Mouse (Mus musculus) hematopoietic stem cell, adult 5-6 weeks (primary cell): ENCODE measurements at regions not wholly inside any gene's neighbourhood (a gene's known extent, or its start where the extent isn't known, plus 50 kb on each side); places are given as distances from the start of the nearest gene placed in this dataset.

ENCODE experiments used
- ATAC-seq, 2 experiments: fragments of 125-278 bp in 1 of 2; replicated peaks in 1 of 2; 2 replicates each; pipeline ENCODE4 v1.8.0; 2016 to 2017; ENCODE audit warnings: inconsistent platforms in 2 of 2, mild to moderate bottlenecking in 2 of 2, moderate number of reproducible peaks in 2 of 2, low read depth in 1 of 2, moderate TSS enrichment in 1 of 2; ENCODE audit not compliant: low FRiP score in 2 of 2, poor library complexity in 2 of 2, severe bottlenecking in 2 of 2, insufficient read depth in 1 of 2, low TSS enrichment in 1 of 2

DNA sequence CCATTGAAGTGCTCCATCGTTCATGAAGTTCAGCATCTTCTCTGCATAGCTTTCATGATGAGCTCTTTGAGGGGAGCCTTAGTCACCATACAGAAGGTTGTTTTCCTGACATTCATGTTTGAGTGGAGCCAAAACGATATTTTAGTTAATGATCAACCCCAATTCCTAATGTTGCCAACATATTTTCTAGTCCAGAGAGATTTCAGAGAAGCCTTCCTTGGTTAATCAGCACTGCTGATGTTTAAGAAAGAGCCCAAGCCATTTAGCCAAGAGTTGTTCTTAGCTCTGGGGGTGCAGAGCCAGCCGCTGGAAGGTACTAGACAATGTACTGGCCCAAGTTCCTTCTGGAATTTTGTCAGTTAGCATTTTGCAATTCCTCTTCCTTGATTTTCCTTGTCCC is 153.8 kb downstream of the Slc30a10 start:
- ATAC-seq: no peak

DNA sequence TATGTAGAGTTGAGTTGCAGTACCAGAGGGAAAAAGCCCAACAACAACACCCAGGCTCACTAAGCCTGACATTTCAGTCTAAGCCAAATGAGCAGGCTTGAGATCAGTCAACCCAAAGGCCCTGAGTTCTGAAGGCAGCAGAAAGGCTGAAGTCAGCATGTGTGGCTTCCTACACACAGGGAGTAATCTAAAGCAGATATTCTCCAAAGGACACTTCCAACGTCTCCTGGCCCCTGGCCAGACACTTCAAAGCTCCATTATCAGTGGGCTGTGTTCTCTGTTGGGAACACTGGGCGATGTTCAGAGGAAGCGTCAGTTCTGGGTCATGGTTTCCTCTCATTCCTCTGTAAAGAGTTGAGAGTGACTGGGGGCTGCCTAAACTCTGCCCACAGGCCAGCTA is 155.9 kb downstream of the Slc30a10 start:
- ATAC-seq: no peak

DNA sequence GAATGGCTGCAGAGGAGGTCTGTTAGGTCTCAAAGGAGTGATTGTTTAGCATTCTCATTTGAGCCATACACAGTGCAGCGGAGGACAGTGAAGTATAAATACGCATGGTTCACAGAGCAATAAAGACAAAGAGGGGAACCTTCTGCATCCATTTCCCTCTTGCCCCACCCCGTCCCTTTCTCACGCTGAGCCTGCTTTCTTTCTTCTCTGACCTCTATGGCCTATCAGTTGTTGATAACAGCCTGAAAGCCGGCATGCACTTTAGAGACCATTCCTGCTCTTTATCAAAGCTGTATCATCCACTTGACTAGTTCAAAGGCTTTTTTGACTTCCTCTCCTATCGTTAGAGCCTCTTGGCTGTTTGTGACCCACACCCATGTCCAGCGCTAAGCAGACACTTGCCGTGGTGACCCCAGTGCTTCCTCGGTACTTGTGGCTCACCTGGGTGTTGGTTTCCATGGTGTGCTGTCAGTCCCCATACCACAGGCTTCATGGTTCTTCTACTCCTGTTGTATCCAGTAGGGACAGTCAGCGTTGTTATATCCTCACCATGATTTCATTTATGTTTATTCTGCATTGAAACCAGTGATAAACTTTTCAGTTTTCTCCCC is 161.3 kb downstream of the Slc30a10 start:
- no peak for ATAC-seq

DNA sequence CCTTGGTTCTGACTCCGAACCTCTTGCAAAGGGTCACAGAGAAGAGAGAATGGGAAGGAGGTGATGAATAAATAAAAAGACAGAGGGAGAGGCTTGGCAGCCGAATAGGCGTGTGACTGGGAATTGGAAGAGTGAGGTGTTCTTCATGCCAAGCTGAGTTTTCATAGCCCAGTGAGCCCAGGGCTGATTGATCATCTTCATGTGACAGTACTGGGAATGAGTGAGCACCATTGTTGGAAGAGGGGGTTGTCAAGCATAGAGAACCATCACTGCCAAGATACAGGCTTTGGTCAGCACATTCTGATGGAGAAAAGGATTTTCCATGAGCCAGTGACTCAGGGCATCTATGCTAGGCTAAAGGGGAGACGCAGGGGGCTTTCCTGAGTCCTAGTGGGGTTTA is 163.0 kb downstream of the Slc30a10 start:
- no peak for ATAC-seq

DNA sequence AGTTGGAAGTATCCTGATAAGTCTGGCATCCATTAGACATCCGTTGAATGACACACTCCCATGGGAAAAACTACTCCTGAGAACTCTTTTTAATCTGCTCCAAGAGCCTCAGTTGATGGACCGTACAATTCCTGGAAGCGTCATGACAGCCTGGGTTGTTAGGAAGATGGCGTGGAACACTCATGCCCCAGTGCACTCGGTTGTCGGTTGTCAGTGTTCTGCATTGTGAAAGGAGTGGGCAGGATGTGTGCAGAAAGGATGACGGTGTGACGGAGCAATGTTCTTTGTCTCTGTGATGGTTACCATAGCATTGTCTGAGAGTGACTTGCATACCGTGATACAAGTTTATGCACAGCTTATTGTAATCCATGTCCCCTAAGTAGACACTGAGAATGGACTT is 164.4 kb downstream of the Slc30a10 start:
- ATAC-seq: no peak

DNA sequence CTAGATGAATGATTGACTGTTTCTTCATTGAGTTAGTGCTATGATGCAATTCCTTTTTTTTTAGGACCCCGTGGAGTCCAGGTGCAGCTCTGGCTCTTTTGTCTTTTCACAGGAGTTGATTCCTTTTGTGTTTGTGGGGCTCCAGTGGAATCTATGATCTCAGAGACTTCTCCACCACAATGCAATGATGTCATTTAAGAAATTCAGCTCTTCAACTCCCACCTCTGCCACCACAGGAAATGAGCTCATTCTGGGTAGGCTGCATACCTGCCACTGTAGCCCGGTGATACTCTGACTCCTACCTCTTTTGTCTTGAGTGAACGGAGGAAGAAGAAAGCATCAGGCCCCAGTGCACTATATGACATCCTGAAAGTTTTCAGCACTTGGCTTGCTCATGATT is 173.8 kb downstream of the Slc30a10 start:
- no peak for ATAC-seq

DNA sequence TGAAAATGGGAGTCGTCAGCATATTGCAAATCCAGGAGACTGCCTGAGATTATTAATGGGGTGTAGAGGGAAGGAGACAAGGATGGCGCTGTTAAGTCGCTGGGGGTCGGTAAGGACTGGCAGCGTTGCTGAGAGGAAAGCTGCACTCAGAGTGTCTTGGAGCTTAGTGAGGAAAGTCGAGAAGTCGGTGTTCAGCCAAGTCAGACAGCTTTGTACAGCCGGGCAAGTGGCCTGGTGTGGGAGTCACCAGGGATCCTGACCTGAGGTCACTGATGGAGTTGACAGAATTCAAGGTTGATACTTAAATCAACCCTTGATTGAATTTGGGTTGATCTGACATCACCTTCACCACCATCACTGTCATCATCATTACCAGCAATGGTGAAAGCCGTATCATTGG is 175.3 kb downstream of the Slc30a10 start:
- ATAC-seq: no peak

DNA sequence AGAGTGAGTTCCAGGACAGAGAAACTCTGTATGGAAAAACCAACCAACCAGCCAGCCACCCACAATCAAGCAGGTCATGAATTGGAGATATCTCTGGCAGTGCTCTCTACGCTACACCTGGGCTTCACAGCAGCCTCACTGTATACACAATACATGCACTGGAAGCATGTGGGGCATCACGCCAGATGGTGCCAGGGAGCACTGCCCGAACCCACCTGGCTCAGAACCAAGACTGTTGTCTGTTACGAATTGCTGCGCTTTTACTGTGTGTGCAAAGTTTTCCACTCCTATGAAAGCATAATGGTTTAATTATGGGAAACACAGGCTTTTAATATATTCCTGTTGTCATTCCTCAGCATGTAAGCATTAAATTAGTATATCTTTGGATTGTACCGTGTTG is 184.0 kb downstream of the Slc30a10 start:
- ATAC-seq: no peak

DNA sequence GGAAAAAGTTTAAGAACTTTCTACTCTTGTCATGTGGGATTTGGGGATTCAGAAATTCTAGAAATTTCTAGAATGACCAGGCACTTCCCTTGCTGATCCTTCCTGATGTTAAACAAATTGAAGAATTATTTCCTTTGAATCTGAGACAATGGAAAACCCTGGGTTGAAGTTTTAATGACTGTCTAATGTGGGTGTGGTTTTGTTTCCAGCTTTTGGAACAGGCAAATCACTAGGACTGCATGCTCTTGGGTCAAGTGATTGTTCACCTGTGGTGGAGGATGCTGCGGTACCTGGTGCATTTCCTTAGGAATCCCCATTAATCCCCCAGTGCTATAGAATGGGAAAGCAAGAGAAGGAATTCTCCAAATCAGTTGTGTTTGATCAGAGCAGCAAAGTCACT is 184.8 kb downstream of the Slc30a10 start:
- no peak for ATAC-seq

DNA sequence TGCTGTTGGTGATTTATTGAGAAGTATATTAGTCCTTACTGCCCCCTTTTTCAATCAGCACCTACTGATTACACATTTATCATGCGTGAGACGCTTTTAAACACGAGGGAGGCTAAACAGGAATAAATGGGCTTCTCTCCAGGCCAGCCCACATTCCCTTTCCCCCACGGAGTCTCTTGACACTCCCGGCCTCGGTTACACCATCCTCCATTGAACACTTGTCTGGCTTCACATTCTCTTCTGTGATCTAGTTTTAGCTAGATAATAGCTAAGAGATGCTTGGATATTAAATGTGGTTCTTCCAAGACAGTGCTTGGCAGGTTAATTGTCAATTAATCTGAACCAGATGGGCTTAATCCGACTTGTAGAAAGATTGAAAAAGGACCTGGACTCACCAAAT is 189.4 kb downstream of the Slc30a10 start:
- ATAC-seq: no peak

DNA sequence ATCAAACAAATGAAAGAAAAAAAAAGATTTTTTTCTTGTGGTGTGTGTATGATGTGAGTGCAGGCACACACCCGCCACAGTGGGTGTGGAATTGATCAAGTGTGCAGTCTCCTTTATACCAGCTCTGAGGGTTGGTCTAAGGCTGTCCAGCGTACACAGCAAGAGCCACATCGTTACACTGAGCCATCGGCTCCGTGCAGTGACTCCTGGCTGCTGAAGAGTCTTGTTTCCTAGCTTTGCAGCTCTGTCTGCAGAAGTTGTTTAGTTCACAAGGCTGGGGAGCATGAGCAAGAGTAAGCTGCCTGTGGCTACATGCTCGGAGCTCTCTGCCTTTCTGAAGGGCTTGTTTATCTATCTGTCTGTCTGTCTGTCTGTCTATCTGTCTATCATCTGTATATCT is 193.5 kb downstream of the Slc30a10 start:
- ATAC-seq: no peak

DNA sequence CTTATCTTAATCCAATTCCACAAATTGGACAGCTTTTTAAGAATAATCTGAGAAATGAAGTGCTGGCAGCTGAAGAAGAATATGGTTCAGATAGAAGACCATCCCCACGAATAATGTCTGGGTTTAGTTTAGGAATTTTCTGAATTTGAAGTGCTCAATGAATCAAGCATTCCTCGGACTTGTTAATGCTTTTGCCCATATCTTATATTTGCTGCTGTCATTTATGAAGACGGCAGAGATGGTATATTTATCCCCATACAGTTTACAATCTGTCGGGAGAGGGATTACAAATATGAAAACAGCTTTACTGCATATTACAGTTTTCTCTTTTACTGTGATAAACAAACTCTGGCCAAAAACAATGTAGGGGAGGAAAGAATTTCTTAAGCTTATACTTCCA is 194.3 kb downstream of the Slc30a10 start:
- no peak for ATAC-seq

DNA sequence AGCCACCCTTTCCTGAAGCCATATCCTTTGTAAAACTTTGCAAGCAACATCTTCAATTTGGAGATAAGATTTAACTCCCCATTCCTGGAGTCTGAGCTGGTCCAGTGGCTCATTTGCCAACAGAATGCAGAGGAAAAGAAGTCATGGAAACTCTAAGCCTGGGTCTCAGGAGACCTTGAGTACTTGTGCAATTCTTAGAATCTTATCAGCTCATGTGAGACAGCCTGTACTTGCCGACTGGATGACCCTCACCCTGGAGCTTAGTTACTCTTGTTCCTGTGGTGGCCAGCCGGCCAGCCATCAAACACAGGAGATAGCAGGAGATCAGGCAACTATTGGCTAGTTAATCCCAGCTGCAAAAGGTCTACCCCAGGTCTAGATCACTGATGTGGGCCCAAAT is 196.3 kb downstream of the Slc30a10 start:
- no peak for ATAC-seq

DNA sequence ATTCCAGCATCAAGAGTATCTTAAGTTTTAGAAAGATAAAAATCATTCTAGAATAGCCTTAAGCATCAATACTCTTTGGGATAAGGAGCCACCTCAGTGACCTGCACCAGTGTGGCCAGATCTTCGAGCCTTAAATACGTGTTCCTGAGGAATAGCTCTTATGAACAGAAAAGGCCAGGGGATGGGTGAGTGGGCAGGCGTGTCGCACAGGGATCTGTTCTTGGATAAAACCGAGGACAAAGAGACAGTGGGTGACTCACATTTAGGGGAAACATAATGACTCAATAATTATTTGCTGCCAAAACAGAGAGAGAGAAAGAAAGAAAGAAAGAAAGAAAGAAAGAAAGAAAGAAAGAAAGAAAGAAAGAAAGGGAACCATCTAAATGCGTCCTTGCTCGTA is 200.4 kb downstream of the Slc30a10 start:
- no peak for ATAC-seq

DNA sequence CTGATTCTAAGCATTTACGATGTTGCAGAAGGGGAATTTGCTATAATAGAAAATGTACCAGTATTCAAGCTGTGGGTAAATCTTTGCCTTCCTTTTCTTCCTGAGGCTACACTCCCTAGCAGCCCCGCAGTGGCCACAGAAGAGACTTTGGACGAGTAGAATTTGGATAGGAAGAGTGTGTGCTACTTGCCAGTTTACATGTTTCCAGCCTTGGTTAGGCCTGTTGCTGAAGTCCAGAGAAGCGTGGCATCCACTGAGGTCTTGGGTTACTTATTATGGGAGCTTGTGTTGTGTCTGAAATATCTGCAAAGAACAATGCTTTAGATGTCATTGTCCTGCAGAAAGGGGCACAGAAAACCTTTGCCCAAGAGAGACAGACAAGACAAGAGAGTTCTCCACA is 200.8 kb downstream of the Slc30a10 start:
- no peak for ATAC-seq

DNA sequence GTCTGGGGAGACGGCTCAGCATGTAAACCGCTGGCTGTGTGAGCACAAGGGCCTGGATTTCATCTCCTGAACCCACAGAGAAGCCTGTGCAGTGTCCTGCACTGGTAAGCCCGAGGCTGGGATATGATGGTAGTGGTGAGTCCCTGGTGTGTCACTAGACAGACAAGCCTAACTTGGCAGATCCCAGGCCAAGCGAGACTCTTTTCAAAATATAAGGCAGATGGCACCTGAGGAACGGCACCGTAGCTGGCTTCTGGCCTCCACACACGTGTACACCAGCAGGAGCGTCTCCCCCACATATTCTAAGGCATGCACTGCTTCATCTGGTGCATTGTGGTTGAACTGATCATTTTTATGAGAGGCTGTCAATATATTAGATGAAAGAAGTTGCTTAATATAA is 202.6 kb downstream of the Slc30a10 start:
- ATAC-seq: no peak

DNA sequence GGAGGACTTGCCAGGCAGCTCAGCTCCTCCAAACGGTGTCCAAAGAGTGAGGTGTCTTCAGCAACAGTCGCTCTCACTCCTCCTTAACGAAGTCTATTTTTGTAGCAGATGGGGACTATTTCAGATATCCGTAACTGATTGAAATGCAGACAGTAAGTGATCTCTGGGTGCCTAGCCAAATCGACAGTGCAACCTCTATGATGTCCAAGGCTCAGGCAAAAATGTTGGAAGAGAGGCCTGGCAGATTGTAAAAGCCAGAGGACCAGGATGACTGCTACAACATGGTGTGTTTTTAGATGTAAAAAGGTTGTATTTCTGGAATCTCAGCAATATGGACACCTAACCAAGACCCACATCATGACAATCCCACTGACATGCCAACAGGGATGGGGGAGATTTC is 204.8 kb downstream of the Slc30a10 start:
- ATAC-seq: no peak

DNA sequence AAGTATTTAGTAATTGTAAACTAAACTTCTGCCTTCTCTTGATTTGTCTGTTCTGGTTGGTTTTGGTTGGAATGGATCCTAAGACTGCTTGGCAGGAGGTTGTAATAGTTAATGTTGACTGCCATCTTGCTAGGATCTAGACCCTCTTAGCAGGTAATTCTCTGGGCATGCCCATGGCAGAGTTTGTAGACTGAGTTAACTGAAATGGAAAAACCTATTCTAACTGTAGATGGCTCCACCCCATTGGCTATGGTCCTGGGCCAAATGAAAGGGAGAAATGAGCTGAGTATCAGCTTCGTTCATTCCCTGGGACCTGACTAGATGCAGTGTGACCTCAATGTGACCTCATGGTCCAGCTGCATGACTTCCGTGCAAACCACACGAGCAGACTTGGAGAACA is 207.7 kb downstream of the Slc30a10 start:
- ATAC-seq: no peak

DNA sequence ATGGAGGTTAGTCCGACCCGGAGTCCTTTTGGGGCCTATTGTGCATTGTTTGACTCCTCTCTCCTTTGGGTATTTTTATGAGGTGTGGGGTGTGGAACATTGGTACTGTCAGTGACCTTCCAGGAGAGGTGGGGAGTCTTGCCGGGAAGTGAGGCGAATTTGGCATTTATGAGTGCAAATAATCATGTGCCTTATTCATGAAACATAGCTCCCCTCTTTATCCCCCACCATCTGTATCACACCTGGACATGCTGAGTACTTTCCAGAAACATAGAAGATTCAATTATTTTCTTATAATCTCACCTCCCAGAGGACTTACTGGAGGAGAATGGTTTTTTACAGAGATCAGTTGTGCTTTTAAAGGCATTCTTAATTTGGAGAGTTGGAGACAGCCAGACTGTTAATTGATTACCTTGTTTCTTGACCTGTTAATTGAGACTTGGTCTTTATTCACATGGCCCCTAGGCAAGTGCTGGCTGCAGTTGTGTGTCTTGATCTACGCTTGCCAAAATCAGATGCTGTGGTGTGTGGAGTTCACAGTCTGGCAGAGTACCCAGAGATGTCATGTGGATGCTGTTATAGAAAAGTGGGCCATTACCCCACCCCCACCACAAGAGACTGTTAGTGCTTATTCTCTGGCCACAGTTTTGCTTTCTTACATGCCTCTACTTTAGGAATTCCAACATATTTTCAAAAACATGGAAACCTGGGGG is 215.5 kb downstream of the Slc30a10 start:
- ATAC-seq: no peak
